Mouse (Mus musculus): Measurements from ENCODE around the gene Ablim1. TPM values are rescaled to one million over a fixed set of nuclear protein-coding genes. Genes with fewer than 3 reads are reported as not detected.

Gene Ablim1
- polyA plus RNA-seq (2015; fragmentation: Nextera tagmentation; extraction: Ambion mirVana) = 56.9 and 63.2 TPM in 2 replicates

DNA sequence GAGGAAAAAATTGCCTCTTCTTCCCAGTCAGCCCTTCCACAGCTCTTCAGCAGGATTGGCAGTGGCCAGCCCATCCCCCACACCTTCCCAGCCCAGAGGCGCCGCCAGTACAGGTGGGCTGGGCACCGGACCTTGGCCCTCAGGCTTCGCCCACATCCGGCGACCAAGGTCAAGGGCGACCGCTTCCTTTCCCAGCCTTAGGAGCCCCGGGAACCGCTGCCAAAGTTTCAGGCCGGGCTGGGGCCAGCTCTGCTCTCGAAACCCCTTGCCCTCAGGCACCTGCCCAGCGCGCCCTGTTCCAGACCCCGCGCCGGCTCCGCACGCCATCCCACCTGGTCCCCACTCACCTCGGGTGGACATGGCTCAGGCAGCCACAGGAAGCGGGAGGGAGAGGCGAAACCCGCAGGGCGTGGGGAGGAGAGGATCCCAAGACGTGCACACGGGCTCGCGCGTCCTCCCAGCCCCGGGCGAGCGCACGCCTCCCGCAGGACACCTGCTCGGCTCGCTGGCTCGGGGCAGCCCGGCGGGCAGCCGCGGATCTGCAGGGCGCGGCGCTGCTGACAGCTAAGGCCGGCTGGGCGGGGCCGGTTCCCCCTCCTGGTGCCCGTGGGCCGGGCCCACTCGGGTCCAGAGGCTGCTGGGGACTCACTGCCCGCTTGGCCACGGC, at the start of gene Ablim1:
Gene Ablim1 (minus strand): TSS at position 574 of the 667 bp plus-strand sequence.
- 2% methylated on average over 48 of the region's 52 CpGs for WGBS
- H3K4me1 ChIP-seq (replicated peaks) = peaks cover 13% of the 10 kb centered on the region
- peak within 1 kb of the TSS; percentile 75 for H3K9ac ChIP-seq
- no peaks in the 10 kb centered on the region for H3K36me3 ChIP-seq
- H3K9me3 ChIP-seq = no peaks in the 10 kb centered on the region
- peak within 1 kb of the TSS; percentile 59 for H3K4me3 ChIP-seq
- peak within 1 kb of the TSS; percentile 70 for H3K4me2 ChIP-seq
- peak within 1 kb of the TSS; percentile 88 for H3K27ac ChIP-seq (replicated peaks)
- ATAC-seq (ENCODE audit: low FRiP score, low read depth) = peak; percentile 80
- no peaks in the 10 kb centered on the region for H3K27me3 ChIP-seq

DNA sequence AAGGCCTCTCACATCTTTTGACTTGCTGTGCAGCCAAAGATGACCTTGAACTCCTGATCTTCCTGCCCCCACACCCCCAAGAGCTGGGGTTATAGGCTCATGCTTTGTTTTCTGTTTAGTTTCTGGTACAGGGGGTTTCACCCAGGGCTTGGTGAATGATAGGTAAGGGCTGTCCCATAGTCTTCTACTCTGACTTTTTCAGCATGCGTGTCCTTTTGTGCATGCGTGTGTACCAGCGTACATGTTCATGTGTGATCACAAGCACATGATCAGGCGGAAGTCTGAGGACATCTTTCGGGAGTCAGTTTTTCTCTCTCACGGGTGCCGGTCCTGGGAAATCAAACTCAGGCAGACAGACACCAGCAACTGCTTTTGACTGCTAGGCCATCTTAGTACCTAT, 48.8 kb upstream of the Ablim1 start:
- Histone ChIP-seq H3K36me3 (no peaks in the 10 kb centered on the region), H3K4me2 (peak overlapping the region; percentile 54), H3K4me3 (0 out of 2 replicates have a peak overlapping the region, but pooled peaks have one; percentile 17), H3K9ac (peak overlapping the region; percentile 24; the same call in 1 of the 2 replicates), H3K9me3 (no peaks in the 10 kb centered on the region), H3K27me3 (no peaks in the 10 kb centered on the region), H3K27ac (replicated peaks) (no peak overlapping the region), H3K4me1 (replicated peaks) (peaks cover 73% of the 10 kb centered on the region)
- 90% methylated on average over 7 of the region's 7 CpGs for WGBS
- no peak for ATAC-seq (ENCODE audit: low FRiP score, low read depth)

DNA sequence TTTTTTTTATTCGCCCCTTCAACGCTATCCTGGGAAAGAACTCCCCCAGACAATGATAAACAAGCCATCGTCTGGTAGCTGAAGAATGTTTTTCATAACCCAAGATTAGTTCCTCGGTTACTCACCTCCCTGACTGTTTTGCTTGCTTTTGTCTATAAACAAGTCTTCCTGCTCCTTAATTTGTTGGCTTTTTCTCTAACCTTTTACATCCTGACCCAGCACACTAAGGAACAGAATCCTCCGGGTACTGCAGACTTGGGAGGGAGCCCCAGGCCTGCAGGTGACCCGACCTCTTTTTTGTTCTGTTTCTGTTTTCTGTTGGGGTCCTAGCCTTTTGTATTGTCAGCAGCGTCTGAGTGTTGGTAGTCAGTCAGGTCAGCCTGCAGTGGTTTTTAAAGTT, 48.4 kb upstream of the Ablim1 start:
- Histone ChIP-seq H3K27me3 (no peaks in the 10 kb centered on the region), H3K36me3 (no peaks in the 10 kb centered on the region), H3K4me1 (replicated peaks) (peaks cover 77% of the 10 kb centered on the region), H3K4me3 (peak overlapping the region; percentile 17; the same call in 1 of the 2 replicates), H3K9me3 (no peaks in the 10 kb centered on the region), H3K9ac (no peak overlapping the region), H3K4me2 (peak overlapping the region; percentile 54), H3K27ac (replicated peaks) (no peak overlapping the region)
- ATAC-seq (ENCODE audit: low FRiP score, low read depth) = no peak
- 28% methylated on average over 7 of the region's 7 CpGs for WGBS

DNA sequence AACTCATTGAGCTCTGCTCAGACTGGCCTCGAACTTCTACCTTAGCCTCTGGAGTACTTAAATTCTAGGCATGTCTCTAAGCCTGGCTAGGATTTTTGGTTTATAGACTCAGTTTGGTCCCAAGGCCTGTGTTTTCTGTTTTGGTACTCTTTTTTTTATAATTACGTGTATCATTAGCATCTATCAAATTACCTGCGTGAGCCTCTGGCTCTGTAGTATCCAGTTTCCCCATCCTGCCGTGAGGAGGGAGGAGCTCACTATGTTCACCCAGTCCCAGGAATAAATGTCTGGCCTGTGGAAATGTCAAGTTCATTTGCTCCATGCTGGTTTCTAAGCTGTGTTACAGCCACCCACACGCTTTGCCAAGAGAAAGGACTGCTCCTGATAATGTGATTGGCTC, 47.9 kb upstream of the Ablim1 start:
- peak overlapping the region; percentile 14 for H3K4me3 ChIP-seq
- no peaks in the 10 kb centered on the region for H3K36me3 ChIP-seq
- H3K4me1 ChIP-seq (replicated peaks) = peaks cover 74% of the 10 kb centered on the region
- no peak for ATAC-seq (ENCODE audit: low FRiP score, low read depth)
- H3K9me3 ChIP-seq = no peaks in the 10 kb centered on the region
- peak overlapping the region; percentile 9 for H3K9ac ChIP-seq
- no peak overlapping the region for H3K27ac ChIP-seq (replicated peaks)
- 39% methylated on average over 5 of the region's 5 CpGs for WGBS
- peak overlapping the region; percentile 54 for H3K4me2 ChIP-seq
- no peaks in the 10 kb centered on the region for H3K27me3 ChIP-seq

DNA sequence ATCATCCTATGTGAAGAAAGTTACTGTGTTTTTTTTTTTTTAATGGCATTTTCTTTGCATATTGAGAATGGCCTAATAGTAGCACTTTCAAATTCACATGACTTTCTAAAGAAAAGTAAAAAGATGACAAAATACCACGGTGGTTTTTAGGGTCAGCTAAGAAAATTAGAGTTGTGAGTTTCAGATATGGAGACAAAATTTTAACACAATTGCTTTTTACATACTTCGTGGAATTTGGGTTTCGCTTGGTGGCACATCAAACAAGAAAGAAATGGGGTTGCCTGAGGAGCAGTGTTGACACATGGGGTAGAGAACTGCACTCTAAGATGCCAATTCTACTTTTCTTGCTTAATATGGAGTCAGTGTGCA, 47.2 kb upstream of the Ablim1 start:
- H3K4me3 ChIP-seq = peak overlapping the region; percentile 94

DNA sequence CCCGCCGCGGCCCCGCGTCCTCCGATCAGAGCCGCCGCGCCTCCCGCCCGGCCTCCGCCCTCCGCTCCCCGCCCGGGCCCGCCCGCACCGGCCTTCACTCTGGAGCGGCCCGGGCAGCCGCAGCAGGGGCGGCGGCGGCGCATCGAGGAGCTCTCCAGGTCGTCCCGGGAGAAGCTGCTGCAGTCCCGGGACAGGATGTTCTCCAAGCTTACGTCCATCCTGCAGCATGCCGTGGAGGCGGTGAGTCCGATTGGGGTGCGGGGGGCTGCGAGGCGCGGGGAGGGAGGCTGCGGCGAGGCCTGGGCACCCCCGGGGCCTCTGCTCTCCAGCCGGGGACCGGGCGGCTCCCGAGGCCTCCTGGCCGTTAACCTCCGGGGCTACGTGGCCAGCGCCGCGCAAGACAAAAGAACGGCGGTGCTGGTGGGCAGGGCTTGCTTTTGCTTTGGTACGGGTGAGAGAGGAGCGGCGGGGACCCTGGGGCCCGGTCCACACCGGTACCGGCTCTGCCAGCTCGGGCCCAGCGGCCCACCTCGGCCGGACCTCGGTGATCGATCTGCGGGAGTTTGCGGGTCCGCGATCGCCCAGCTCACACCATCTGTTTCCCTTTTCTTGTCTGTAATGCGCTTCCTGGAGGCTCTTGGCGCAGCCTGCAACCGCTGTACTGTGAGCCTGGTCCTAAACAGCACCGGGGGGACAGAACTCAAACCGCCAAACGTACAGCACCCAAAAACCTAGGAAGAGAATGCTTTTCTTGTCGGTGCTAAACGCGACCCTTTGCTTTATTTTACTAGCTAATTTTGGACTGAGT, 46.6 kb upstream of the Ablim1 start:
- peak overlapping the region; percentile 99 for H3K9ac ChIP-seq
- ATAC-seq (ENCODE audit: low FRiP score, low read depth) = peak; percentile 46
- H3K27me3 ChIP-seq = no peaks in the 10 kb centered on the region
- H3K36me3 ChIP-seq = no peaks in the 10 kb centered on the region
- no peaks in the 10 kb centered on the region for H3K9me3 ChIP-seq
- H3K4me1 ChIP-seq (replicated peaks) = peaks cover 62% of the 10 kb centered on the region
- WGBS = under 1% methylated on average over 71 of the region's 78 CpGs
- H3K4me3 ChIP-seq = peak overlapping the region; percentile 94
- peak overlapping the region; percentile 97 for H3K27ac ChIP-seq (replicated peaks)
- H3K4me2 ChIP-seq = peak overlapping the region; percentile 54

More for the DNA sequence above, 47.2 kb upstream of the Ablim1 start:
- WGBS = 17% methylated on average over 3 of the region's 3 CpGs
- peaks cover 67% of the 10 kb centered on the region for H3K4me1 ChIP-seq (replicated peaks)
- no peaks in the 10 kb centered on the region for H3K9me3 ChIP-seq
- peak overlapping the region; percentile 54 for H3K4me2 ChIP-seq
- H3K9ac ChIP-seq = peak overlapping the region; percentile 99
- no peaks in the 10 kb centered on the region for H3K27me3 ChIP-seq
- no peaks in the 10 kb centered on the region for H3K36me3 ChIP-seq
- H3K27ac ChIP-seq (replicated peaks) = peak overlapping the region; percentile 97
- no peak for ATAC-seq (ENCODE audit: low FRiP score, low read depth)

DNA sequence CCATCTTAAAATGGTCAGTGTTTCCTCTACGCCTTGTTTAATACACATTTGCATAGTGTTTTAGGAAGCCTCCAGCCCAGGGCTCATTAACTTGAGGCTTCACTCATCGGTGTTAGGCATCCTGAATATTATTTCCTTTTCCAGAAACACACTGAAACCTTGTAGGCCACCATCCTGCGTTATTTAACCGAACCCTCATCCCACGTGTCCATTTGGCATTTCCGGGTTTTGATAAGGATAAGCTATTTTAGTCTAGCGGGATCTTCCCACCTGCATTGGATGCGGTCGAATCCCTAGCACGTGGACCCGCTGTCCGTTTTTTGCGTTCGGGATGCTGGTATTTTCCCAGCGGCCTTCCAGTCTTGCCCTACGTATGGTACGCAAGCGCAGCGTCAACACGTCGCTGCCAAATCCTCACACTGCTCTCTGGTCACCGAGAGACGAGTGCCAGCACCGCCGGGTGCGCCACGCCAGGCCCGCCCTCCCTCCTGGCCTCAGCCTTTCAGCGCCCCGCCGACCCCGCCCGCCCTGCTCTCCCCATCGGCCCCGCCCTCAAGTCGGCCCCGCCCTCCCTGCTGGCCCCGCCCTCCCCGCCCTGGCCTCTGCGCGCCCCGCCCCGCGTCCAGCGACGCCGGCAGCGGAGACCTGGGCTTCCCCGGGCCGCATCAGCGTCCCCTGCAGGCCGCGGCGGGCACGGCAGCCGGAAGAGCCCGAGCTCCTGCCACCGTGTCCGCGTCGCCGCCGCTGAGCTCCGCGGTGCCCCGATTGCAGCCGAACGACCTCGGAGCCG, 45.8 kb upstream of the Ablim1 start, which contains the start of gene Fam160b1:
Gene Fam160b1 (plus strand): TSS at position 340 of the 790 bp plus-strand sequence.
- H3K4me2 ChIP-seq = peak within 1 kb of the TSS; percentile 54
- peak; percentile 93 for ATAC-seq (ENCODE audit: low FRiP score, low read depth)
- WGBS = under 1% methylated on average over 63 of the region's 70 CpGs
- H3K4me3 ChIP-seq = peak within 1 kb of the TSS; percentile 94
- H3K9me3 ChIP-seq = no peaks in the 10 kb centered on the region
- H3K4me1 ChIP-seq (replicated peaks) = peaks cover 54% of the 10 kb centered on the region
- H3K36me3 ChIP-seq = no peaks in the 10 kb centered on the region
- no peaks in the 10 kb centered on the region for H3K27me3 ChIP-seq
- peak within 1 kb of the TSS; percentile 97 for H3K27ac ChIP-seq (replicated peaks)
- H3K9ac ChIP-seq = peak within 1 kb of the TSS; percentile 99

DNA sequence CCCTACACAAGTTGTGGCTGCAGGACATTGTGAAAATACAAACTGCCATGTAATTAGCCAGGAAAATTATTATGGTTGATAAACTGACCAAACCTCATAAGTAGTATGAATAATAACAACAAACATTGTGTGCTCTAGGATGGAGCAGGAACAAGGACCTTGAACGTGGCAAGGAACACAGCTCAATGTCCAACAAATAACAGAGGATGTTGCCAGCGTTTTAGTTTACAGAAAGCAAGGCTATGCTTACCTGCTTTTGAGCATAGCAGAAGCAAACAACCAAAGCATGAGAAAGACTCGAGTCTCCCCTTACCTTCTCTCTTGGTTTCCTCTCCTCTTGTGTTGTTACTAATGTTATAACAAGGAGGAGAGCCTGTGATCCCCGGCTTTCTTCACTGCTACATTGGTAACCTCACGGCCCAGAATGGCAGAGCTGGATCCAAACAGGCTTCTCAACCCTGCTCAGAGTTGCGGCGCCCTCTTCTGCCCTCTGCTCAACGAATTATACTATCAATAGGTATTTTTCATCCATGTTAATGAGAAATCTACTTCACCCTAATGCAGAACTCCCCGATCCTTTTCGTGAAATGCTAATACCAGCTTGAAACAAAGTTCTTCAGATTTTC, 45.1 kb upstream of the Ablim1 start:
- H3K4me1 ChIP-seq (replicated peaks) = peaks cover 48% of the 10 kb centered on the region
- H3K36me3 ChIP-seq = no peaks in the 10 kb centered on the region
- no peaks in the 10 kb centered on the region for H3K27me3 ChIP-seq
- no peaks in the 10 kb centered on the region for H3K9me3 ChIP-seq
- peak overlapping the region; percentile 1; the same call in 1 of the 2 replicates for H3K9ac ChIP-seq
- peak overlapping the region; percentile 54 for H3K4me2 ChIP-seq
- ATAC-seq (ENCODE audit: low FRiP score, low read depth) = no peak
- peak overlapping the region; percentile 97 for H3K27ac ChIP-seq (replicated peaks)
- peak overlapping the region; percentile 94 for H3K4me3 ChIP-seq
- 36% methylated on average over 10 of the region's 10 CpGs for WGBS

DNA sequence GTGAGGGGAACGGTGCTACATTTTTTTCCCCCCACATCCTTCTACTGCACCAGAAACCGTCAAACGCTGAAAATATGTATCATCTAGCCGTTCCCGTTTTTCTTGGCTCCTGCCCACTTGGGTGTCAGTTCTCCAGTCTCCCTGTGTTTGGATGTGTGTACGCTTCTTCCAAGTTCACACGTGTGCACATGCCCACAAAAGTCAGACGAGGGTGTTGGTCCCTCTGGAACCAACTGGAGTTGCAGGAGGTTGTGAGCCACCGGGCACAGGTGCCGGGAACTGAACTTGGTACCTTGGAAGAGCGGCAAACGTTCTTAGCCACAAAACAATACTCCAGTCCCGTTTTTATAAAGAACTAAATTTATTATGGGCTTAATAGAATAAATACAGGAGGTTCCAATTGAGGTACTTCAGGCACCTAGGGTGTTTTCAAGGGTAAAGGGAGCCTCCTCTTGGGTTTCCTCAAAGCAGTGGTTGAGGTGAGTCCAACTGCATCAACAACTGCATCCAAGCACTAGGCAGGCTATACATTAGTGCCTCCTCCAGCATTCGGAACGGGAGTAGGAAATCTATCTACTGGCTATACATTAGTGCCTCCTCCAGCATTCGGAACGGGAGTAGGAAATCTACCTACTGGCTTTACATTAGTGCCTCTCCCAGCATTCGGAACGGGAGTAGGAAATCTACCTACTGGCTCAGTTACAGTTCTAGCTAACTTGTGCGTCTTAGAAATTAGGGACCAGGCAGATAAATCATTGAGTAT, 44.3 kb upstream of the Ablim1 start:
- Histone ChIP-seq H3K9ac (no peak overlapping the region), H3K27me3 (no peaks in the 10 kb centered on the region), H3K9me3 (no peaks in the 10 kb centered on the region), H3K36me3 (no peaks in the 10 kb centered on the region), H3K4me2 (peak overlapping the region; percentile 54), H3K4me1 (replicated peaks) (peaks cover 40% of the 10 kb centered on the region), H3K4me3 (no peak overlapping the region), H3K27ac (replicated peaks) (no peak overlapping the region)
- ATAC-seq (ENCODE audit: low FRiP score, low read depth) = no peak
- WGBS = 94% methylated on average over 20 of the region's 20 CpGs

DNA sequence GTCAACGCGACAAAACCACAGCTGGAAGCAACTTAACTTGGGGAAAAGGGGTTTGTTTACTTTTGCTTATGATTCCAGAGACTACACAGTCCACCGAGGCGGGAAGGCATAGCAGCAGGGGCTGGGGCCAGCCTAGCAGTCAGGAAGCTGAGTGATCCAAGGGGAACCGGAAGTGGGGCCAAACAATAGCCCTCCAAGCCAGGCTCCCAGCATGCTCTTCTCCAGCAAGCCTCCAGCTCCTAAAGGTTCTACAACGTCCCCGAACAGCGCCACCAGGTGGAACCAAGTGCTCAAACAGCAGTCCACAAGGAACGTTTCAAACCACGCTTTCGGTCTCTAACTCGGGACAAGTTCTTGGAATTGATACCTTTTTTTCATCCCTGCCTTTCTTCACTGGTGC, 43.6 kb upstream of the Ablim1 start:
- no peaks in the 10 kb centered on the region for H3K27me3 ChIP-seq
- ATAC-seq (ENCODE audit: low FRiP score, low read depth) = no peak
- no peaks in the 10 kb centered on the region for H3K36me3 ChIP-seq
- no peak overlapping the region for H3K4me3 ChIP-seq
- no peak overlapping the region for H3K9ac ChIP-seq
- H3K4me2 ChIP-seq = peak overlapping the region; percentile 54; the same call in 1 of the 2 replicates
- H3K4me1 ChIP-seq (replicated peaks) = peaks cover 34% of the 10 kb centered on the region
- WGBS = 73% methylated on average over 12 of the region's 12 CpGs
- no peak overlapping the region for H3K27ac ChIP-seq (replicated peaks)
- H3K9me3 ChIP-seq = no peaks in the 10 kb centered on the region

DNA sequence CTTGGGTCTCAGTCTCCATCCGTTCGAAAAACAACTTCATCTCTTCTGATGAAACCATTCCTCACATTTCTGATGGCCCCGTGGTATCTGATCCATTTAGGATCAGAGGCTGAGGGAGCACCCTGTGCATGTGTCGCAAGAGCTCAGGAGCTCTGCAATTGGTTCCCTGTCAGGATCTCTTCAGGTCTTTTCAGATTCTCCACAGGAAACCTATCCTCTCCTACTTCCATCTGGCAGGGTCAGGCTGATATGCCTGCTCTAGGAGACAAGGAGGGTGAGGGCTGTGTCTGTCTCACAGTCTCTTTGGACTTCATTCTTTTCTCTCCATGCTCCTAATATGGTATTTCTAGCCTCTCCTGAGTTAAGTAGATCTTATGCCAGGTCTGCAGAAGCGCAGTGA, 43.1 kb upstream of the Ablim1 start:
- ATAC-seq (ENCODE audit: low FRiP score, low read depth) = no peak
- 92% methylated on average over 5 of the region's 5 CpGs for WGBS
- peaks cover 29% of the 10 kb centered on the region for H3K4me1 ChIP-seq (replicated peaks)
- no peak overlapping the region for H3K4me3 ChIP-seq
- no peak overlapping the region for H3K27ac ChIP-seq (replicated peaks)
- H3K4me2 ChIP-seq = peak overlapping the region; percentile 54; the same call in 1 of the 2 replicates
- no peaks in the 10 kb centered on the region for H3K9me3 ChIP-seq
- H3K36me3 ChIP-seq = no peaks in the 10 kb centered on the region
- no peaks in the 10 kb centered on the region for H3K27me3 ChIP-seq
- no peak overlapping the region for H3K9ac ChIP-seq

Data from hindbrain, embryonic 15.5 days (tissue).